Mouse (Mus musculus) urinary bladder, adult 2 months (tissue): ENCODE measurements around the gene Fut2. TPM values are rescaled to one million over a fixed set of nuclear protein-coding genes. Genes with fewer than 3 reads are reported as not detected.
A peak's percentile ranks its signal among the peaks of the same experiment; 100 is the strongest.

ENCODE experiments used
- DNase-seq: peaks from one replicate; pipeline ENCODE4 v3.0.0; 2022; ENCODE audit warnings: low spot score
- polyA plus RNA-seq: library from polyadenylated mRNA; depleted of rRNA; stranded (reverse); fragments of >200 nt; gene quantifications from 2 replicates; pipeline ENCODE4 v1.2.3, GENCODE M21; 2012

The Fut2 gene
- polyA plus RNA-seq, 1 experiment: 1.8 TPM

- no peak for DNase-seq
Observed at GRCm38 (mm10) chr7:45702809-45703520, 36.8 kb upstream of the Fut2 start.

DNA sequence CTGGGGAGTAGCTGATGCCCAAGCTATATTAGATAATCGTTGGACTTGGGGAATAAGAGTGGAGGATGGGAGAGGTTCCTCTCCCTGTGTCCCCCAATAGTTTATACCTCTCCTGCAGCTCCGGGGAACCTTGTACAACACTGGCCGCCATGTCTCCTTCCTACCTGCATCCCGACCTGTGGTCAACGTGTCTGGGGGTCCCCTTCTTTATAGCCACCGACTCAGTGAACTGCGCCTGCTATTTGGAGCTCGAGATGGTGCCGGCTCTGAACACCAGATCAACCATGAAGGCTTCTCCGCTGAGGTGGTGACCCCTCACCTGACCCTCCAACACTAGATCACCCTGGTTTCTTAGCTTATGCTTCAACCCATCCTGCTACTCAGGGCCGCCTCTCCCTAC is 36.1 kb upstream of the Fut2 start:
- no peak for DNase-seq

DNA sequence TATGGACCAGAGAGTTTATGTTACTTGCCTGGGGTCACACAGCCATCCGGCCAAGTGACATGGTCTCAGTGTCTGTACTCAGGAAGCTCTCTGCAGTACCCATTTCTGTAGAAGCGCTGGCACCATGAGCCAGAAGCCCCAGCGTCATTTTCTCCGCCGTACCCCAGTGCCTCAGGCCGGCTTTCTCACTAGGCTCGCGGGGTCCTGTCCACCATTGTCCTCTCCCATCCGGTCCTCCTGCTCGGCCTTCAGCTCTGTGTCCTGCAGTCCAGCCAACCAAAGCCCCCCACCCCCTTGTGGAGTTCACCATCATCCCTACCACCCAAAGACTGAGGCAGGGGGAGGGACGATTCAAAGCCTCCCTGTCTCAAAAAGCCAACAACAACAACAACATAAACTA is 35.4 kb upstream of the Fut2 start:
- DNase-seq: no peak

DNA sequence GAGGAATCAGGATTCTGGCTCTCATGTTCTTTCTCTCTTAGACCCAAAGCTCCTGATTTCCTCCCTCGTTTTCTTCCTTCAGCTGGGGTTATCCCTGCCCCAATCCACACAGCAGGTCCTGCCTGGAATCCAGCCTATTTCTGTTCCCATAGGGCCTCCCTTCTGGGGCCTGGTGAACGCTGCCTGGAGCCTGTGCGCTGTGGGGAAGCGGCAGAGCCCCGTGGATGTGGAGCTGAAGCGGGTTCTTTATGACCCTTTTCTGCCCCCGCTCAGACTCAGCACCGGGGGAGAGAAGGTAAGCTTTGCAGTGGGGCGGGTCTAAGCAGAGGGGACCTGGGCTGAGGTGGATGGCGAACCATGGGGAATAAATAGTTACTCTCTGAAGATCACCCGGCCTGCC is 34.9 kb upstream of the Fut2 start:
- DNase-seq: no peak

DNA sequence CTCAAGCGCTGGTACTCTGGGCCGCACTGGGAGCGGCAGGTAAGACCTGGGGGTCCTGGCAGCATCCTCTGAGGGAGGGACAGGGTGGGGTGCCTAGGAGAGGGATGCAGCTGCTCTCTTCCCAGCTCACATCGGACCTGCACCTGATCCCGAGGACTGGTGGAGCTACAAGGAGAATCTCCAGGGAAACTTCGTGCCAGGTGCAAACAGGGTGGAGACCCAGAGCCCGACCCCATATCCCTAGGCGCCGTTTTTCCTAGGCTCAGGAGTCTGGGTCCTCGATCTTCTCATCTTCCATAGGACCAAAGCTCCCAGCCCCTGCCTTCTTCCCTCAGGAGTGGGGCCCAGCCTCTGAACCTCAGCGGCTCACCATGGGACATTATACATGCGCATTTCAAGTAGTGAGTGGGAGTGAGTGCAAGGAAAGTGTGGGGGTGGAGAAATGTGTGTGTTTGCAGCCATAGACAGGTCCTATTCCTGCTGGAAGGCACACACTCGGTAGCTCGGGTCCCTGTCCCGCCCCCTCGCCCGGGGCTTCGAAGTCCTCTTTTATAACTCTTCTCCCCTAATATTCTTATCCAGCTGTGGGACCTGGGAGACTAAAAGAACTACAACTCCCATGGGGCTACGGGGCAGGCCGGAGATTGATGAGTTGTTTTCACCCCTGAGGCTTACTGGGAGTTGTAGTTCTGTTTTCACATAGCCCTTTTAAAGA is 34.3 kb upstream of the Fut2 start:
- no peak for DNase-seq

- no peak for DNase-seq
Observed at GRCm38 (mm10) chr7:45699523-45700141, 33.4 kb upstream of the Fut2 start, which contains the start of gene Car11. TSS of gene Car11 (plus strand) at chr7:45699843.

DNA sequence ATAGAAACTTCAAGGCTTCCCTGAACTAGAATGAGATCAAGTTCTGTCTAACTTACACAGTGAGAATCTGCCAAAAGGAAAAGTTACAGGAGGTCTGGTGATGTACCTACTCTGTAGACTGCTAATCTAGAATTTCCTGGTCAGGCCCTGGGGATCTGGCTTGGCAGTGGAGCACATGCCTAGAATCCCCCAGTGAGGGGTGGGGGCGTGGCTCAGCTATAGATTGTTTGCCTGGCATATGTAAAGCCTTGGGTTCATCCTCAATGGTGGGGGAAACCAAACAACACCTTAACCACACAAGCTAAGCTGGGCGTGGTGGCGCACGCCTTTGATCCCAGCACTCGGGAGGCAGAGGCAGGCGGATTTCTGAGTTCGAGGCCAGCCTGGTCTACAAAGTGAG is 31.7 kb upstream of the Fut2 start:
- no peak for DNase-seq

DNA sequence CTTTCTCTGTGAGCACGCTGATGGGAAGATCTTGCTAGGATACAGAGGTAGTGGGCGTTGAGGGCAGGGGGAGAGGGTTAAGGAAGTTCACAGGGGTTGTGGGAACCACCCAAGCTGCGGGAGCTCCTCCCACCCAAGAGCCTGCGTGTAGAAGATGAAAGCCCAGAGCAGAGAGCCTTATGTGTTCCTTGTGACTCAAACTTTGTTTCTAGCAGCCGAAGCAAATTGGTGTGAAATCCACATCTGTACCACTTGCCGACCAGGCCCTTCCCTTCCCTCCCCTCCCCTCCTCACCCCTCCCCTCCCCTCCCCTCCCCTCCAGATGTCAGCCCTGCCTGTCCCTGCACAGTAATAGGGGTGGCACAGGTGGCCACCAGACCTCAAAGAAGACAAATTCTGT is 28.9 kb upstream of the Fut2 start:
- DNase-seq: no peak

DNA sequence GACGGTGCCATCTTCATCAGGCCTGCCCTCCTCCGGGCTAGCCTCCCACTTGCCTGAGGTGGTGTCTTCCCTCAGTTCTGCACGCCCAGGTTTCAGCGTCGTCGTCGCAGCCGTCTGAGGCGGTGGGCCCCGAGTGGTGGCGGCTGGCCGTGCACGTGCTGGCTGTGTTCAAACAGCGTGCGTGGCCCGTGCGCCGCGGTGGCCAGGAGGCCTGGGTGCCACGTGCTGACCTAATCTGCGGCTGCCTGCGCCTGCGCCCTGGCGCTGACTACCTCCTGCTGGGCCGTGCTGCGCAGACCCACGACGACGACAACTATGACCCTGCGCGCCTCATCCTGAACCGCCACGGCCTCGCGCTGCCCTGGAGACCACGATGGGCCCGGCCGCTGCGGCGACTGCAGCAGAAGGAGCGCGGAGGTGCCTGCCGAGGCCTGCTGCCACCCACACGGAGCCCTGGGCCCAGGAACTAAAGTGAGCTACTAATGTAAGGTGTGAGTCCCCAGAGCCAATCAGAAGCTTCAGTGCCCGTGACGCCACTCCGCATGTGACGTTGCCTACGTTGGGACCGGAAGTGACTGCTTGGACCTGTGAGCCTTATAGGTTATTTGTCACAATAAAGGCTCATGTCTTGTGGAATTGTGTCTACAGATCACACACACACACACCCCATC is 27.9 kb upstream of the Fut2 start, which contains the start of gene Sec1:
Gene Sec1 (minus strand): TSS at position 482 of the 671 bp plus-strand sequence.
- DNase-seq: no peak

DNA sequence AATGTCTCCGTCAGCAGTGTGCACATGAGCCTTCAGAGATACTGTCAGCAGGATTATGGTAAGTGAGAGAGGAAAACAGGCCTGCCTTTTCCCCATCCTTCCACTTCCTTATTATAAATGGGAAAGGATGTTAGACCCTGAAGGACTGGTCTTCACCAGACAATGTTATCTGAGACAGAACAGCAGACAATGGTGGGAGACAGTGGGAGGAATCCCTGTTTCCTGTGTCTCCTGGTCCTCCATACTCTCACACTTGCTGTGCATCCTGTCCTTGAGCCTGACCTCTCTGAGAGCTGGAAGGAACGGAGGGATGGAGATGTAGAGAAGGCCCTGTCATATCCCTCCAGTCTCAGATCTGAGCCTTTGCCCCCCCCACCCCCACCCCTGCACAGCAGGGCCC is 26.2 kb upstream of the Fut2 start:
- no peak for DNase-seq

DNA sequence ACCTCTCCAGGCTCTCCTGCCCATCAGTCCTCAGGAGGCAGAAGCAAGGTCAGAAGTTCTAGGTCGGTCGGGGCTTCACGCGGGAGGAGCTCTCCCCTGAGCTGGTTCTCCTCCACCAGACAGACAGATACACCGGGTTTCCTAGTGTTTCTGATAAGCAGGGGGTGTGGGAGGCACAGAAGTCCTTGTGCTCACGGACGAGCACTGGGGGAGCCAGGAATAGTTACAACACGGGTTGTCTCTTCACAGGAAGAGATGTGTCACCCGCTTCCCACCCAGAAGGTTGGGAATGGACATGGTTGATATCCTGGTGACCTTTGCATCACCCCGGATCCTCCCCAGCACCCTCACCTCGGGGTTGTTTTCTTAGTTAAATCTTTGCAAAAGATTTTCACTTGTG is 23.6 kb upstream of the Fut2 start:
- DNase-seq: no peak

DNA sequence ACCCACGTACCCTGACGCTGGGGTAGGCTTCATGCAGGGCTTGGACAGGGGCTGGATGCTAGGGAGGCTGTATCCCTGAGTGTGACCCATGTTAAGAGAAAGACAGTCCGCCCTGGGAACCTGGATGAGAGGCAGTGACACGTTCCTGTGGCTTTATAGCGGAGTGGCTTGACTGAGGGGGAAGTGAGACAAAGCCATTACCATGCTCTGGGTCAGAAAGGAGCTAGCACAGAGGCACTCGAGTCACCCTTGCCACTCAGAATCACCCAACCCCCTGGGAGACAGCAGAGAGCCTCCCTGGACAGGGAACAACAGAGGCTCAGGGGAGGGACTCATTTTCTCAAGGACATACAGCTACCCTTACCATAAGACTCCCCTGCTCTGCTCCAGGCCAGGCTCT is 22.9 kb upstream of the Fut2 start:
- DNase-seq: no peak

GRCm38 (mm10) chr7:45686841-45687240 is 20.6 kb upstream of the Fut2 start:
- no peak for DNase-seq

- DNase-seq: no peak
Observed at GRCm38 (mm10) chr7:45685811-45686210, 19.6 kb upstream of the Fut2 start.

DNA sequence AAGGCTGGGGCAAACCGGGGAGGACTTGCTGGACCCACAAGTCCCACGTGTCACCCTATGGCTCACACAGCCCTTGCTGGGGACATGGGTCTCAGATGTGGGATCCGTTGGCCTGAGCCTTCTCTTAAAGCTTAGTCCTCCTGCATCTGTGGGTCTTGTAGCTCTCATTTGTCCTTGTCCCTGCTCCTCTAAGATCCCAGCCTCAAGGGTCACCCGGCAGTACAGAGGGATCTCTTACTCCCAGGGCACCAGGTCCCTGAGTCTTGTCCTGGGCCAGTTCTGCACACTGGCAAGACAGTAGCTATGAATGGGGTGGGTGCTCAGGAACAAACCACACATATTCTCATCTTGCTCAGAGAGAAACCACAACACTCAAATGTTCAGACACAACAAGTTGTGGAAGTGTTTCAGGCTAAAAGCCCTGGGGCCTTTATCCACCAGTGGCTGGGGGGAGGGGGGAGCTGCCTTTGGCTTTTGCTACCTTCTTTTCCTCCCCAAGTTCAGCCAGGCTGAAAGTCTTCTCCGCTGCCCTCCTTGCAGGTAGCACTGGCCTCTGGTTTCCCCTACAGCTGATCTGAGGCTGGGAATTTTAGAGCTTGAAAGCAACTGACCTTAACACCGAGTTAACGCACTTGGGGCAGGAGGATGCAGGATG is 17.3 kb upstream of the Fut2 start, which contains the start of gene Ntn5:
Gene Ntn5 (plus strand): TSS at position 627 of the 655 bp plus-strand sequence.
- no peak for DNase-seq

- peak; percentile 73 for DNase-seq
Observed at GRCm38 (mm10) chr7:45682144-45683126, 16.2 kb upstream of the Fut2 start.

- no peak for DNase-seq
Observed at GRCm38 (mm10) chr7:45681046-45681736, 15.0 kb upstream of the Fut2 start.

GRCm38 (mm10) chr7:45679966-45680621 is 13.9 kb upstream of the Fut2 start:
- DNase-seq: no peak

GRCm38 (mm10) chr7:45678513-45678912 is 12.3 kb upstream of the Fut2 start:
- DNase-seq: no peak
